Mouse (Mus musculus) erythroblast, embryonic 14.5 days (primary cell): Measurements from ENCODE around the gene Slc35b4.

Experiments
- GATA1 ChIP-seq: IDR thresholded peaks from 2 replicates; pipeline ENCODE4 v1.6.1; 2012; ENCODE audit warnings: low read length, inconsistent platforms, mixed read lengths
- TAL1 ChIP-seq: IDR thresholded peaks from 3 replicates; pipeline ENCODE4 v1.6.1; 2012; ENCODE audit warnings: low read length, inconsistent platforms, mixed read lengths

- TF ChIP-seq TAL1 (no peak), GATA1 (no peak)
Observed at GRCm38 (mm10) chr6:34203503-34203902, 26.6 kb upstream of the Slc35b4 start.
